Mouse (Mus musculus) ES-Bruce4 (cell line): ENCODE results near the gene Hist1h4f.
"Not testable (repeated sequence)": the region's sequence is repeated elsewhere in the genome, so short reads cannot be mapped to it uniquely, and the experiment has no call there.

Source experiments
- CTCF ChIP-seq: IDR thresholded peaks from one replicate; pipeline ENCODE4 v1.8.1; 2011; ENCODE audit warnings: low read depth, low read length
- EP300 ChIP-seq: IDR thresholded peaks from 2 replicates; pipeline ENCODE4 v1.6.1; 2011; ENCODE audit warnings: low read depth, low read length; ENCODE audit not compliant: insufficient read depth
- POLR2A ChIP-seq: IDR thresholded peaks from one replicate; pipeline ENCODE4 v1.8.1; 2011; ENCODE audit warnings: low read length; ENCODE audit not compliant: insufficient read depth

DNA sequence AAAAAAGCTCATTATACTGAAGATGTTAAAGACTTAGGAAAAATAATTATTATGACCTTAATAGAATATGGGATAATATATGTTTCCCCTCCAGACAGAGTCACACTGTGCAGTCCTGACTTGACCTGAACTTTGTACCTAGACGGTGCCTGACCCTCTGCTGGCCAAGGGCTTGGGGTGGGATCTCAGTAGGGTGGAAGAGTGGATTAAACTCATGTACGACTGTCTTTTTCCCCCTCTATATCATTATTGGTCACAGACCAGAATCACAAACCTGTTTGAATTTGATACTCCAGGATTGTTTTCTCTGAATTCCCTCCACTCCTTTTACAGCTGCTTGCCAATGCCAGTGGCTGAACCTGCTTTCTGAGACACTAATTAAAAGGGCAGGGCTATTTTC, 9.3 kb upstream of the Hist1h4f start:
- TF ChIP-seq CTCF, EP300, POLR2A: not testable (repeated sequence)
